Mouse (Mus musculus) small intestine, adult 2 months (tissue): ENCODE measurements around the gene Zfr2. TPM values are rescaled to one million over a fixed set of nuclear protein-coding genes. Genes with fewer than 3 reads are reported as not detected.

Experiments
- H3K27ac ChIP-seq: fragments of 200-500 bp; 2 replicates; pipeline ENCODE4 v1.5.1; 2012; ENCODE audit warnings: low read depth, low read length, control low read depth, inconsistent platforms; ENCODE audit not compliant: insufficient read depth
- H3K27me3 ChIP-seq: fragments of 200-500 bp; 2 replicates; pipeline ENCODE4 v1.6.1; 2012; ENCODE audit warnings: mild to moderate bottlenecking, moderate library complexity, low read length, inconsistent platforms; ENCODE audit not compliant: control insufficient read depth, insufficient read depth
- H3K36me3 ChIP-seq: fragments of 200-500 bp; 2 replicates; pipeline ENCODE4 v1.6.1; 2012; ENCODE audit warnings: mild to moderate bottlenecking, low read length, control low read depth, inconsistent platforms; ENCODE audit not compliant: control insufficient read depth, insufficient read depth
- H3K4me1 ChIP-seq: fragments of 200-500 bp; 2 replicates; pipeline ENCODE4 v1.6.1; 2012; ENCODE audit warnings: low read length, inconsistent platforms, mixed read lengths; ENCODE audit not compliant: control insufficient read depth, insufficient read depth, insufficient read length
- H3K4me3 ChIP-seq: fragments of 200-500 bp; 2 replicates; pipeline ENCODE4 v1.5.1; 2012; ENCODE audit warnings: low read depth, mild to moderate bottlenecking, control low read depth, inconsistent platforms, low read length, moderate library complexity
- CTCF ChIP-seq: fragments of 200-500 bp; IDR thresholded peaks from 2 replicates; pipeline ENCODE4 v1.5.1; 2012; ENCODE audit warnings: low read depth, mild to moderate bottlenecking, control low read depth, inconsistent platforms, low read length, moderate library complexity, mixed read lengths; ENCODE audit not compliant: insufficient replicate concordance, insufficient read length; ENCODE audit errors: extremely low read depth
- POLR2A ChIP-seq: fragments of 200-500 bp; IDR thresholded peaks from 2 replicates; pipeline ENCODE4 v1.6.1; 2012; ENCODE audit warnings: low read depth, mild to moderate bottlenecking, control low read depth, inconsistent platforms, low read length, moderate library complexity
- WGBS: fragments of 180-500 bp; shearing (Covaris S2); methylation state at CpG from one replicate; pipeline ENCODE4 v1.1.7; 2018; 5-methylcytosine and 5-hydroxymethylcytosine counted together
- polyA plus RNA-seq: library from polyadenylated mRNA; depleted of rRNA; stranded (reverse); fragments of >200 nt; gene quantifications from 2 replicates; pipeline ENCODE4 v1.2.3, GENCODE M21; 2012

Zfr2 gene
- polyA plus RNA-seq, 1 experiment = 14.2 TPM

GRCm38 (mm10) chr10:81234206-81234605 is 1.3 kb downstream of the Zfr2 start:
- 63% methylated on average over 6 of the region's 6 CpGs for WGBS
- H3K27ac ChIP-seq = peak overlapping the region; percentile 96

DNA sequence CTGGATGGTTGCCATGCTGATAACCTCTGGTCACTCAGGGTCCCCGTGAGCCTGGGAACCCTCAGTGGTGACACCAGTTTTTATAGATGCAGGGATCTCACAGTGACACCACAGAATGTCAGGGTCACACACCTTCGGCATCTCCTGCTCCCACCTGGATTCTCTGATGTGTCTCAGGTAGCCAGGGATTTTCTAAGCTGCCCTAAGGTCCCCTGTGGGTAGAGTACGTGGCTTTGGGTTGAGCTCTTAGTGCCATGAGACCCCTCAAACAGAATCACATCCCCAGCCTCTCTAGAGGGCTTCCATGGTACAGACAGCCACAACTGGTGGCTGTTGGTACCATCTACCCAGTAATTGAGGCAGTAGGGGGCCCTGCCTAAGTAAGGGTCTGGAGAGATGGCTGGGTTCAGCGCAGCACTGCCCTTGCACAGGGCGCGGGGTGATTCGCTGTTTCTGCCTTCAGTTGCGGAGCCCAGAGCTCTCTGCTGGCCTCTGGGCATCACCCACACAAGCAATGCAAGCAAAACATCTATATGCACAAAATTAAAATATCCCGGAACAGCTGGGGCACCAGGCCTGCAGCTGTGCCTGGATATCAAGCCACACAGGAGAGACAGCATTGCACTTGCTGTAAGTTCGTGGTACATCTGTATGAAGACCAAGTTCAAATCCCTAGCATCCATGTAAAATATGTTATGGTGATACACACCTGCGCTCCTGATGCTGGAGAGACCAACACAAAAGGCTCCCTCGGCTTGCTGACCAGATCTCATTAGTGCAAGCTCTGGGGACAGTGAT is 3.7 kb downstream of the Zfr2 start:
- H3K36me3 ChIP-seq = 0 out of 2 replicates have a peak, but pooled peaks cover 2% of the 10 kb centered on the region
- H3K27me3 ChIP-seq = peaks cover 3% of the 10 kb centered on the region; the same call in 1 of the 2 replicates
- H3K4me3 ChIP-seq = no peak overlapping the region
- no peak overlapping the region for H3K27ac ChIP-seq
- TF ChIP-seq CTCF (no peak), POLR2A (no peak)
- peaks cover 21% of the 10 kb centered on the region for H3K4me1 ChIP-seq
- 86% methylated on average over 12 of the region's 12 CpGs for WGBS

More at GRCm38 (mm10) chr10:81234206-81234605, 1.3 kb downstream of the Zfr2 start:
- Histone ChIP-seq H3K4me1 (peaks cover 23% of the 10 kb centered on the region), H3K27me3 (0 out of 2 replicates have a peak, but pooled peaks cover 7% of the 10 kb centered on the region), H3K4me3 (peak overlapping the region; percentile 61), H3K36me3 (0 out of 2 replicates have a peak, but pooled peaks cover 2% of the 10 kb centered on the region)
- no peak for TF ChIP-seq CTCF
- no peak for TF ChIP-seq POLR2A

DNA sequence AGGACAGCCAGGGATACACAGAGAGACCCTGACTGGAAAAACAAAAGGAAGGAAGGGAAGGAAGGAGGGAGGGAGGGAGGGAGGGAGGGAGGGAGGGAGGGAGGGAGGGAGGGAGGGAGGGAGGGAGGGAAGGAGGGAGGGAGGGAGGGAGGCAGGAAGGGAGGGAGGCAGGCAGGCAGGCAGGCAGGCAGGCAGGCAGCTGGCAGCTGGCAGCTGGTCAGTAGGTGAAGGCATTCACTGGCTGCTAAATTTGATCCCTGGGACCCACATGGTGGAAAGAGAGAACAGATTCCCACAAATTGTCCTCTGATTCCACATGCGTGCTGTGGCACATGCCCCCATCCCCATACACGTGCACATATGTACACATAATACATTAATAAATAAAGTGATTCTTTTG is 5.7 kb downstream of the Zfr2 start:
- TF ChIP-seq POLR2A (no peak), CTCF (no peak)
- H3K27me3 ChIP-seq = peaks cover 3% of the 10 kb centered on the region; the same call in 1 of the 2 replicates
- WGBS = 94% methylated on average over 2 of the region's 2 CpGs

GRCm38 (mm10) chr10:81240876-81241275 is 7.9 kb downstream of the Zfr2 start:
- no peak overlapping the region for H3K27ac ChIP-seq
- peaks cover 18% of the 10 kb centered on the region for H3K4me1 ChIP-seq
- peaks cover 3% of the 10 kb centered on the region; the same call in 1 of the 2 replicates for H3K27me3 ChIP-seq
- H3K36me3 ChIP-seq = 0 out of 2 replicates have a peak, but pooled peaks cover under 1% of the 10 kb centered on the region
- no peak overlapping the region for H3K4me3 ChIP-seq
- TF ChIP-seq POLR2A (no peak), CTCF (peak; percentile 84; the same call in 1 of the 2 replicates)
- WGBS = 32% methylated on average over 13 of the region's 13 CpGs

More for the DNA sequence above, 5.7 kb downstream of the Zfr2 start:
- peaks cover 17% of the 10 kb centered on the region; the same call in 1 of the 2 replicates for H3K4me1 ChIP-seq
- no peak overlapping the region for H3K27ac ChIP-seq
- H3K36me3 ChIP-seq = 0 out of 2 replicates have a peak, but pooled peaks cover 2% of the 10 kb centered on the region
- H3K4me3 ChIP-seq = no peak overlapping the region

GRCm38 (mm10) chr10:81242021-81242420 is 9.1 kb downstream of the Zfr2 start:
- TF ChIP-seq POLR2A (no peak), CTCF (no peak)
- Histone ChIP-seq H3K36me3 (no peaks in the 10 kb centered on the region), H3K27ac (no peak overlapping the region), H3K4me3 (no peak overlapping the region), H3K27me3 (peaks cover 3% of the 10 kb centered on the region; the same call in 1 of the 2 replicates), H3K4me1 (peaks cover 18% of the 10 kb centered on the region)
- 93% methylated on average over 16 of the region's 16 CpGs for WGBS

GRCm38 (mm10) chr10:81244146-81244545 is 11.2 kb downstream of the Zfr2 start:
- no peaks in the 10 kb centered on the region; the same call in 1 of the 2 replicates for H3K36me3 ChIP-seq
- no peak overlapping the region for H3K4me3 ChIP-seq
- peaks cover 2% of the 10 kb centered on the region; the same call in 1 of the 2 replicates for H3K27me3 ChIP-seq
- peaks cover 29% of the 10 kb centered on the region for H3K4me1 ChIP-seq
- no peak for TF ChIP-seq POLR2A
- TF ChIP-seq CTCF = no peak
- H3K27ac ChIP-seq = no peak overlapping the region
- 56% methylated on average over 4 of the region's 4 CpGs for WGBS

GRCm38 (mm10) chr10:81244595-81244994 is 11.6 kb downstream of the Zfr2 start:
- Histone ChIP-seq H3K4me3 (no peak overlapping the region), H3K4me1 (peaks cover 33% of the 10 kb centered on the region), H3K27me3 (no peaks in the 10 kb centered on the region; the same call in 1 of the 2 replicates), H3K27ac (no peak overlapping the region), H3K36me3 (no peaks in the 10 kb centered on the region; the same call in 1 of the 2 replicates)
- WGBS = 9% methylated on average over 17 of the region's 17 CpGs
- TF ChIP-seq POLR2A = no peak
- peak; percentile 87; the same call in 1 of the 2 replicates for TF ChIP-seq CTCF
